Mouse (Mus musculus): ENCODE measurements around the gene Reep6. TPM values are rescaled to one million over a fixed set of nuclear protein-coding genes. Genes with fewer than 3 reads are reported as not detected.
A peak's percentile ranks its signal among the peaks of the same experiment; 100 is the strongest.

Reep6 gene
- polyA plus RNA-seq, 1 experiment from 2014 or later = 255 TPM

DNA sequence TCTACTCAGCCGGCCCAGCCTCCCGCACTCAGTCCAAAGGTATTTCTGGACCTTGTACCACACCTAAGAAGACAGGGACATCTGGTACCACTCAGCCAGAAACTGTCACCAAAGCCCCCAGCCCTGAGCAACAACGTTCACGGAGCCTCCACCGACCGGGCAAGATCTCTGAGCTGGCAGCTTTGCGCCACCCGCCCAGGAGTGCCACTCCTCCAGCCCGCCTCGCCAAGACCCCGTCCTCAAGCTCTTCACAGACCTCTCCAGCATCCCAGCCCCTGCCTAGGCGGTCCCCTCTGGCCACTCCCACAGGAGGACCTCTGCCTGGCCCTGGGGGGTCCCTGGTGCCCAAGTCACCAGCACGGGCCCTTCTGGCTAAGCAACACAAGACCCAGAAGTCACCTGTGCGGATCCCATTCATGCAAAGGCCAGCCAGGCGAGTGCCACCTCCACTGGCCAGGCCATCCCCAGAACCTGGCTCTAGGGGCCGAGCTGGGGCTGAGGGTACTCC is 15.2 kb upstream of the Reep6 start:
- H3K9ac ChIP-seq (ENCODE audit: low read depth, low read length) = no peak overlapping the region
- H3K9me3 ChIP-seq (ENCODE audit: control insufficient read depth, low read length) = no peaks in the 10 kb centered on the region
- peaks cover 6% of the 10 kb centered on the region; the same call in 1 of the 2 replicates for H3K36me3 ChIP-seq (ENCODE audit: control insufficient read depth, insufficient read depth, low read length)
- 58% methylated on average over 16 of the region's 16 CpGs for WGBS
- H3K27me3 ChIP-seq (replicated peaks; ENCODE audit: control insufficient read depth, insufficient read depth, low read length) = peaks cover 52% of the 10 kb centered on the region
- H3K4me1 ChIP-seq (ENCODE audit: control insufficient read depth, insufficient read depth, low read length) = peaks cover 23% of the 10 kb centered on the region
- H3K4me2 ChIP-seq (ENCODE audit: low read depth, low read length) = no peak overlapping the region
- no peak overlapping the region for H3K27ac ChIP-seq (ENCODE audit: low read length)
- H3K4me3 ChIP-seq (ENCODE audit: low read length) = no peak overlapping the region
- ATAC-seq = no peak

GRCm38 (mm10) chr10:80315315-80315714 is 14.4 kb upstream of the Reep6 start:
- Histone ChIP-seq H3K36me3 (ENCODE audit: control insufficient read depth, insufficient read depth, low read length) (peaks cover 6% of the 10 kb centered on the region; the same call in 1 of the 2 replicates), H3K27ac (ENCODE audit: low read length) (no peak overlapping the region), H3K4me1 (ENCODE audit: control insufficient read depth, insufficient read depth, low read length) (peaks cover 25% of the 10 kb centered on the region), H3K4me3 (ENCODE audit: low read length) (no peak overlapping the region), H3K9me3 (ENCODE audit: control insufficient read depth, low read length) (no peaks in the 10 kb centered on the region), H3K4me2 (ENCODE audit: low read depth, low read length) (no peak overlapping the region), H3K27me3 (replicated peaks; ENCODE audit: control insufficient read depth, insufficient read depth, low read length) (peaks cover 52% of the 10 kb centered on the region), H3K9ac (ENCODE audit: low read depth, low read length) (peak overlapping the region; percentile 19; the same call in 1 of the 2 replicates)
- ATAC-seq = no peak
- WGBS = 44% methylated on average over 27 of the region's 27 CpGs

DNA sequence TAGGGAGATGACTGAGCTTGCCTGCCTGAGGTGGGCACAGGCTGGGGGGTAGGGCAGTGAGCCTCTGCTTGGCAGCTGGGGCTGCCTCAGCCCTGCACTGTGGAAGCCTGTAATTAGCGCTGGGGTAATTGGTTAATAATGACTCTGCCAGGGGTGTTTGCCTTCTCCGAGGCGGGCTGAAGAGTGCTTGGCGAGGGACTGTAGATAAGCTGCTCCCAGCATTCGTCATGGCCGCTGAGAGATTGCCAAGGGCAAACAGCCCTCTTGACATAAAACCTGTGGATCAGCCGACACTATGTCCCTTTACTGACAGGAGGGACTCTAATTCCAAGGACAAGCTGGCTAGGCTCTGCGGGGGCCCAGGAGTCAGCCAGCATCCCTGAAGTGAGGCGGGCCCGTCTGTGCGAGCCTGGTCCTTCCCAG is 13.4 kb upstream of the Reep6 start:
- no peaks in the 10 kb centered on the region for H3K9me3 ChIP-seq (ENCODE audit: control insufficient read depth, low read length)
- no peak overlapping the region for H3K9ac ChIP-seq (ENCODE audit: low read depth, low read length)
- WGBS = 20% methylated on average over 11 of the region's 11 CpGs
- peaks cover 47% of the 10 kb centered on the region for H3K27me3 ChIP-seq (replicated peaks; ENCODE audit: control insufficient read depth, insufficient read depth, low read length)
- H3K4me2 ChIP-seq (ENCODE audit: low read depth, low read length) = no peak overlapping the region
- peaks cover 28% of the 10 kb centered on the region for H3K4me1 ChIP-seq (ENCODE audit: control insufficient read depth, insufficient read depth, low read length)
- no peak overlapping the region for H3K27ac ChIP-seq (ENCODE audit: low read length)
- ATAC-seq = no peak
- H3K4me3 ChIP-seq (ENCODE audit: low read length) = no peak overlapping the region
- H3K36me3 ChIP-seq (ENCODE audit: control insufficient read depth, insufficient read depth, low read length) = peaks cover 6% of the 10 kb centered on the region; the same call in 1 of the 2 replicates

DNA sequence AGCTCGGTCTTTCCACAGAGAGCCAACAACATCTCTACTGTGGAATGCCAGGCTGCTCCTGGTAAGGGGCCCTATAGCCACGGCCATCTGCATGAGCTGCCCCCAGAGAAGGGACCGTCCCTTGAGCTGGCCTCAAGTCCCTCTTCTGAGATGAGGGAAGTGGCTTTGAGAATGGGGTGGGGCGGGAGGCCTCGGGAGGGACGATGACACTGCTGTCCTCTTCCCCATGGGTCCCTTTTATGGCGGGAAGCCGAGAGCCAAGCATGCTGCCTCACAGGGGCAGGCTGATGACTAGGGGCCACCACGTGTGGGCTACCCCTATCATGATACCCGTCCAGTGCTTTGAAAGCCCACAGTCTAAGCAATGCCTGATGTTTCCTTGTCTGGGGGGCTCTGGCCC is 12.7 kb upstream of the Reep6 start:
- Histone ChIP-seq H3K4me1 (ENCODE audit: control insufficient read depth, insufficient read depth, low read length) (peaks cover 31% of the 10 kb centered on the region), H3K9ac (ENCODE audit: low read depth, low read length) (peak overlapping the region; percentile 35; the same call in 1 of the 2 replicates), H3K4me2 (ENCODE audit: low read depth, low read length) (no peak overlapping the region), H3K36me3 (ENCODE audit: control insufficient read depth, insufficient read depth, low read length) (peaks cover 8% of the 10 kb centered on the region; the same call in 1 of the 2 replicates), H3K27me3 (replicated peaks; ENCODE audit: control insufficient read depth, insufficient read depth, low read length) (peaks cover 40% of the 10 kb centered on the region), H3K4me3 (ENCODE audit: low read length) (no peak overlapping the region), H3K9me3 (ENCODE audit: control insufficient read depth, low read length) (no peaks in the 10 kb centered on the region), H3K27ac (ENCODE audit: low read length) (no peak overlapping the region)
- ATAC-seq = no peak
- 47% methylated on average over 10 of the region's 10 CpGs for WGBS

DNA sequence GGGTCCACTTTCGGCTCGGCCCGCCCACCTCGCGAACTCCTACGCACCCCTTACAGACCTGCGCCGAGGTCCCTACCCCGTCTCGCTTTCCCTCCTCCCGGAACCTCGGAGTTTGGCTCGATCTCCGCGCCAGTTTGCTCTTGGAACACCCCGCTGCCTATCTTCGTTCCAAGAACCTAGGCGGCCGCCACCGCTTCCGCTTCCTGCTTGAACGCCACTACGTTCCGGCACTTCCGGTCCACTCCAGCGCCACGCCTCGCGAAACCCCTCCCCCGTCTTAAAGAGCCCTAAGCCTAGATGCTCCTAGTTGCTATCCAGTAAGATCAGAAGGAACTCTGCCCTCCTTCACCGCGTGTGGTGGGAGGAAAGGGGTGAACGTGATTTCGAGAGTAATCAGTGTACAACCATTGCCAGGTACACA is 9.4 kb upstream of the Reep6 start, which contains the start of gene 2310011J03Rik:
2310011J03Rik (minus strand) TSS at position 198 of the 421 bp plus-strand sequence.
- no peaks in the 10 kb centered on the region for H3K9me3 ChIP-seq (ENCODE audit: control insufficient read depth, low read length)
- under 1% methylated on average over 34 of the region's 34 CpGs for WGBS
- peak; percentile 55 for ATAC-seq

GRCm38 (mm10) chr10:80321014-80321669 is 8.6 kb upstream of the Reep6 start:
- Histone ChIP-seq H3K4me2 (ENCODE audit: low read depth, low read length) (no peak overlapping the region), H3K27ac (ENCODE audit: low read length) (no peak overlapping the region), H3K9me3 (ENCODE audit: control insufficient read depth, low read length) (no peaks in the 10 kb centered on the region), H3K4me1 (ENCODE audit: control insufficient read depth, insufficient read depth, low read length) (peaks cover 40% of the 10 kb centered on the region), H3K9ac (ENCODE audit: low read depth, low read length) (peak overlapping the region; percentile 29; the same call in 1 of the 2 replicates), H3K27me3 (replicated peaks; ENCODE audit: control insufficient read depth, insufficient read depth, low read length) (peaks cover 4% of the 10 kb centered on the region), H3K4me3 (ENCODE audit: low read length) (no peak overlapping the region), H3K36me3 (ENCODE audit: control insufficient read depth, insufficient read depth, low read length) (peaks cover 8% of the 10 kb centered on the region; the same call in 1 of the 2 replicates)
- no peak for ATAC-seq
- WGBS = 72% methylated on average over 6 of the region's 6 CpGs

More for the DNA sequence above, 9.4 kb upstream of the Reep6 start, which contains the start of gene 2310011J03Rik:
- H3K9ac ChIP-seq (ENCODE audit: low read depth, low read length) = peak within 1 kb of the TSS; percentile 88
- peak within 1 kb of the TSS; percentile 57 for H3K4me2 ChIP-seq (ENCODE audit: low read depth, low read length)
- H3K36me3 ChIP-seq (ENCODE audit: control insufficient read depth, insufficient read depth, low read length) = peaks cover 8% of the 10 kb centered on the region; the same call in 1 of the 2 replicates
- peak within 1 kb of the TSS; percentile 73 for H3K27ac ChIP-seq (ENCODE audit: low read length)
- H3K4me1 ChIP-seq (ENCODE audit: control insufficient read depth, insufficient read depth, low read length) = peaks cover 37% of the 10 kb centered on the region
- peaks cover 11% of the 10 kb centered on the region for H3K27me3 ChIP-seq (replicated peaks; ENCODE audit: control insufficient read depth, insufficient read depth, low read length)
- H3K4me3 ChIP-seq (ENCODE audit: low read length) = peak within 1 kb of the TSS; percentile 85

GRCm38 (mm10) chr10:80321670-80322581 is 7.8 kb upstream of the Reep6 start:
- ATAC-seq = no peak
- 90% methylated on average over 21 of the region's 21 CpGs for WGBS
- peaks cover 38% of the 10 kb centered on the region for H3K4me1 ChIP-seq (ENCODE audit: control insufficient read depth, insufficient read depth, low read length)
- peak overlapping the region; percentile 73 for H3K4me3 ChIP-seq (ENCODE audit: low read length)
- peaks cover 8% of the 10 kb centered on the region; the same call in 1 of the 2 replicates for H3K36me3 ChIP-seq (ENCODE audit: control insufficient read depth, insufficient read depth, low read length)
- H3K4me2 ChIP-seq (ENCODE audit: low read depth, low read length) = peak overlapping the region; percentile 95
- H3K9me3 ChIP-seq (ENCODE audit: control insufficient read depth, low read length) = no peaks in the 10 kb centered on the region
- peak overlapping the region; percentile 45 for H3K9ac ChIP-seq (ENCODE audit: low read depth, low read length)
- H3K27me3 ChIP-seq (replicated peaks; ENCODE audit: control insufficient read depth, insufficient read depth, low read length) = 0 out of 2 replicates have a peak, but pooled peaks cover under 1% of the 10 kb centered on the region
- H3K27ac ChIP-seq (ENCODE audit: low read length) = no peak overlapping the region

- Histone ChIP-seq H3K27me3 (replicated peaks; ENCODE audit: control insufficient read depth, insufficient read depth, low read length) (no peaks in the 10 kb centered on the region), H3K9me3 (ENCODE audit: control insufficient read depth, low read length) (no peaks in the 10 kb centered on the region), H3K4me1 (ENCODE audit: control insufficient read depth, insufficient read depth, low read length) (peaks cover 33% of the 10 kb centered on the region), H3K4me3 (ENCODE audit: low read length) (peak overlapping the region; percentile 73), H3K4me2 (ENCODE audit: low read depth, low read length) (peak overlapping the region; percentile 95), H3K36me3 (ENCODE audit: control insufficient read depth, insufficient read depth, low read length) (peaks cover 8% of the 10 kb centered on the region; the same call in 1 of the 2 replicates), H3K27ac (ENCODE audit: low read length) (peak overlapping the region; percentile 81), H3K9ac (ENCODE audit: low read depth, low read length) (peak overlapping the region; percentile 72)
- peak; percentile 9; the same call in 1 of the 2 replicates for ATAC-seq
- 4% methylated on average over 28 of the region's 28 CpGs for WGBS
These were observed 6.9 kb upstream of the Reep6 start for GRCm38 (mm10) chr10:80322811-80323211.
